Mouse (Mus musculus) heart, adult 2 months (tissue): Measurements from ENCODE around the gene Plxdc1. TPM values are rescaled to one million over a fixed set of nuclear protein-coding genes. Genes with fewer than 3 reads are reported as not detected.

ENCODE experiments used
- DNase-seq, 2 experiments: peaks; one replicate each; pipeline ENCODE4 v3.0.0; 2021
- H3K27ac ChIP-seq: fragments of 200-600 bp; 2 replicates; pipeline ENCODE4 v1.8.1; 2022
- H3K27me3 ChIP-seq: fragments of 200-500 bp; 2 replicates; pipeline ENCODE4 v1.6.1; 2012; ENCODE audit warnings: mild to moderate bottlenecking, low read length, inconsistent platforms, mixed read lengths; ENCODE audit not compliant: control insufficient read depth, insufficient read depth
- H3K36me3 ChIP-seq: fragments of 200-500 bp; 2 replicates; pipeline ENCODE4 v1.6.1; 2012; ENCODE audit warnings: low read length, inconsistent platforms; ENCODE audit not compliant: control insufficient read depth, insufficient read depth
- H3K4me1 ChIP-seq: fragments of 200-500 bp; 2 replicates; pipeline ENCODE4 v1.6.1; 2011; ENCODE audit warnings: low read length; ENCODE audit not compliant: control insufficient read depth, insufficient read depth
- H3K4me3 ChIP-seq: fragments of 200-600 bp; 2 replicates; pipeline ENCODE4 v1.8.1; 2022
- H3K79me2 ChIP-seq: fragments of 200-500 bp; replicated peaks from 2 replicates; pipeline ENCODE4 v1.6.1; 2012; ENCODE audit warnings: mild to moderate bottlenecking, inconsistent platforms, low read length, moderate library complexity, mixed read lengths; ENCODE audit not compliant: control insufficient read depth, insufficient read depth
- H3K9ac ChIP-seq: fragments of 200-500 bp; 2 replicates; pipeline ENCODE4 v1.6.1; 2012; ENCODE audit warnings: low read depth, mild to moderate bottlenecking, control low read depth, inconsistent platforms, low read length, mixed read lengths
- CTCF ChIP-seq: fragments of 200-600 bp; IDR thresholded peaks from 2 replicates; pipeline ENCODE4 v1.8.1; 2022; ENCODE audit warnings: antibody characterized with exemption, mild to moderate bottlenecking, moderate library complexity
- EP300 ChIP-seq: fragments of 200-500 bp; IDR thresholded peaks from 2 replicates; pipeline ENCODE4 v1.6.1; 2011; ENCODE audit warnings: low read depth, low read length, control low read depth; ENCODE audit not compliant: insufficient read depth
- POLR2A ChIP-seq: fragments of 200-500 bp; IDR thresholded peaks from 2 replicates; pipeline ENCODE4 v1.6.1; 2011; ENCODE audit warnings: mild to moderate bottlenecking, low read depth, low read length, control low read depth; ENCODE audit not compliant: insufficient read depth
- WGBS: fragments of 180-500 bp; shearing (Covaris S2); methylation state at CpG from one replicate; pipeline ENCODE4 v1.1.7; 2018; 5-methylcytosine and 5-hydroxymethylcytosine counted together
- intact Hi-C: fragments of 180-260 bp; cut with DNase I; formaldehyde crosslinking; loops from one replicate; pipeline ENCODE4 v1.15.1; 2025
- microRNA-seq, 2 experiments: library from miRNA; unstranded; fragments of <30 nt; microRNA quantifications; one replicate each; pipeline ENCODE4 v1.2.0; 2021
- polyA plus RNA-seq: library from polyadenylated mRNA; depleted of rRNA; stranded (reverse); fragments of >200 nt; gene quantifications from 2 replicates; pipeline ENCODE4 v1.2.3, GENCODE M21; 2012; rRNA removed
- total RNA-seq, 2 experiments: library from RNA; stranded (reverse); gene quantifications; 2 replicates each; pipeline ENCODE4 v1.2.3; 2021

Plxdc1 gene
- total and polyA plus RNA-seq, 3 experiments, result 4.5 to 6.6 (median 5.5) TPM

DNA sequence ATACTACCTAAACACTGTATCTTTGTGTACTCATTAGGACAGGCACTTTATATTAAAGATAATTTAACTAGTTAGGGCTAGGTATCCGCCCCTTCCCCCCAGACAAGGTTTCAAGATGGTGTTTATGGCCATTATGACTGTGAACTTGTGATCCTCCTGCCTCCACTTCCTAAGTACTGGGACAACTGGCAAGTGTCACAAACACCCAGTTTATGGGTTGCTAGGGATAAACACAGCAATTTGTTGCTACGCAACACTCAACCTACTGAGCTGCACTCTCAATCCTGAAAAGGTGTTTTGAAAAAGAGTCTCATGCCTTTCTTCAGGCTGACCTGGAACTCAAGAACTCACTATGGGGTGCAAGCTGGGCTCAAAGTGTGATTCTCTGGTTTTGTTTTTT lies 108.9 kb downstream of the Plxdc1 start:
- intact Hi-C loops, result no loop called here
- H3K79me2 ChIP-seq, result no peaks in the 10 kb centered on the region
- H3K27me3 ChIP-seq, result no peaks in the 10 kb centered on the region
- 84% methylated on average over 2 of the region's 2 CpGs for WGBS
- no peak overlapping the region for H3K4me3 ChIP-seq
- TF ChIP-seq EP300 (no peak), POLR2A (no peak), CTCF (no peak)
- no peak for DNase-seq
- H3K9ac ChIP-seq, result no peak overlapping the region
- no peaks in the 10 kb centered on the region for H3K4me1 ChIP-seq
- H3K27ac ChIP-seq, result no peak overlapping the region
- H3K36me3 ChIP-seq, result no peaks in the 10 kb centered on the region

DNA sequence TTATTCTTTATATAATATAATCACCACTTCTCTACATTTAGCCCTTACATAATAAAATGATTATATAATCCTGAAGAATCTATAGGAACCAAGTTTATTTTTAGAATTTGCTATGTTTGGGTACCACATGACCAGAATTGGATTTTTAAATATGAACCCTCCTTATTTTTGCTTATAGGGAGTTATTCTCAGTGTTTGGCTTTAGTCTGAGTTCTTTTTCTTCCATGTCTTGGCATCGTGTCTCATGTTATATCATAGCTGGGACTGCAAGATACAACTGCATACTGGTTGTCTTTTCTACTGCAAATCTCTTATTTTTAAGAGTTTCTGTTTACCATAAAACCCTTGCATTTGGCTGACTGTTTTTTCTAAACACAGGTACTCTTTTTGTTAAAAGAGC lies 111.8 kb downstream of the Plxdc1 start:
- 90% methylated on average over 1 of the region's 1 CpGs for WGBS
- Histone ChIP-seq H3K9ac (no peak overlapping the region), H3K27ac (no peak overlapping the region), H3K27me3 (no peaks in the 10 kb centered on the region), H3K4me1 (no peaks in the 10 kb centered on the region), H3K4me3 (no peak overlapping the region), H3K79me2 (no peaks in the 10 kb centered on the region), H3K36me3 (no peaks in the 10 kb centered on the region)
- no peak for DNase-seq
- intact Hi-C loops, result no loop called here
- no peak for TF ChIP-seq POLR2A
- TF ChIP-seq CTCF, result no peak
- no peak for TF ChIP-seq EP300

Small RNA genes lying within 50 kb of the gene (microRNA-seq; reads per million reads assigned to microRNA genes)
- 0 reads per million in 2 experiments for gene Gm22461
- gene Gm27597, result 0 reads per million in 2 experiments

Other genes starting within 250 kb of the Plxdc1 start
- gene Pip4k2b, start 241.7 kb downstream of the Plxdc1 start, total RNA-seq, result 10 to 100 TPM; 20.8 to 21.4 TPM
- gene Pip4k2b, start 241.7 kb downstream of the Plxdc1 start, polyA plus RNA-seq, result 13.8 and 18.1 TPM in 2 replicates
- gene Cwc25, start 219.9 kb downstream of the Plxdc1 start, total RNA-seq, result 1 to 10 TPM; 7.6 to 7.9 TPM
- gene Cwc25, start 219.9 kb downstream of the Plxdc1 start, polyA plus RNA-seq, result 6.0 and 8.7 TPM in 2 replicates
- not detected for gene 1700001P01Rik, start 210.5 kb downstream of the Plxdc1 start, total RNA-seq
- gene 1700001P01Rik, start 210.5 kb downstream of the Plxdc1 start, polyA plus RNA-seq, result 0.20 TPM in 1 of 2 replicates, not detected in the other
- gene Rpl23, start 204.0 kb downstream of the Plxdc1 start, total RNA-seq, result 100 to 1,000 TPM; 509 to 574 TPM
- gene Rpl23, start 204.0 kb downstream of the Plxdc1 start, polyA plus RNA-seq, result 103 and 140 TPM in 2 replicates
- gene Lasp1, start 187.4 kb downstream of the Plxdc1 start, total RNA-seq, result 10 to 100 TPM; 28.2 to 31.6 TPM
- gene Lasp1, start 187.4 kb downstream of the Plxdc1 start, polyA plus RNA-seq, result 31.1 and 38.5 TPM in 2 replicates
- gene B230217C12Rik, start 145.7 kb downstream of the Plxdc1 start, total RNA-seq, result 1 to 10 TPM in 1 of 2 experiments, under 1 TPM in 1; 0.64 to 1.6 TPM
- gene B230217C12Rik, start 145.7 kb downstream of the Plxdc1 start, polyA plus RNA-seq, result 2.3 and 2.7 TPM in 2 replicates
- under 1 TPM; 0.29 to 0.45 TPM for gene Fbxo47, start 102.3 kb downstream of the Plxdc1 start, total RNA-seq
- 0.29 and 0.43 TPM in 2 replicates for gene Fbxo47, start 102.3 kb downstream of the Plxdc1 start, polyA plus RNA-seq
- gene Arl5c, start 9.7 kb upstream of the Plxdc1 start, total RNA-seq, result under 1 TPM; 0.66 to 0.70 TPM
- 2.4 and 2.8 TPM in 2 replicates for gene Arl5c, start 9.7 kb upstream of the Plxdc1 start, polyA plus RNA-seq
- 1 to 10 TPM; 5.9 to 6.1 TPM for gene Cacnb1, start 36.6 kb upstream of the Plxdc1 start, total RNA-seq
- gene Cacnb1, start 36.6 kb upstream of the Plxdc1 start, polyA plus RNA-seq, result 10.0 and 10.5 TPM in 2 replicates
- gene Rpl19, start 40.3 kb upstream of the Plxdc1 start, total RNA-seq, result 100 to 1,000 TPM; 505 to 604 TPM
- 348 and 422 TPM in 2 replicates for gene Rpl19, start 40.3 kb upstream of the Plxdc1 start, polyA plus RNA-seq
- under 1 TPM; 0.10 to 0.20 TPM for gene Stac2, start 67.0 kb upstream of the Plxdc1 start, total RNA-seq
- gene Stac2, start 67.0 kb upstream of the Plxdc1 start, polyA plus RNA-seq, result 0.09 and 0.35 TPM in 2 replicates
- gene Fbxl20, start 164.0 kb upstream of the Plxdc1 start, total RNA-seq, result 10 to 100 TPM; 14.3 to 14.4 TPM
- gene Fbxl20, start 164.0 kb upstream of the Plxdc1 start, polyA plus RNA-seq, result 10.7 and 16.0 TPM in 2 replicates
- 10 to 100 TPM; 38.6 to 43.5 TPM for gene Med1, start 206.8 kb upstream of the Plxdc1 start, total RNA-seq
- gene Med1, start 206.8 kb upstream of the Plxdc1 start, polyA plus RNA-seq, result 14.0 and 26.0 TPM in 2 replicates
- 10 to 100 TPM; 20.6 to 21.2 TPM for gene Cdk12, start 216.6 kb upstream of the Plxdc1 start, total RNA-seq
- 7.5 and 12.7 TPM in 2 replicates for gene Cdk12, start 216.6 kb upstream of the Plxdc1 start, polyA plus RNA-seq